Mouse (Mus musculus): Measurements from ENCODE around the gene Midn.

GRCm38 (mm10) chr10:80138553-80139438 is 9.3 kb upstream of the Midn start, which contains the start of gene Atp5d:
- TF ChIP-seq GATA1 (IDR thresholded peaks at IDR 0.05; ENCODE audit: low read length) (no peak), TAL1 (IDR thresholded peaks at IDR 0.05; ENCODE audit: low read length) (no peak)
